Mouse (Mus musculus) frontal cortex, adult 2 months (tissue): ENCODE data around the gene Macf1. TPM values are rescaled to one million over a fixed set of nuclear protein-coding genes. Genes with fewer than 3 reads are reported as not detected.
"Not testable (repeated sequence)": the region's sequence is repeated elsewhere in the genome, so short reads cannot be mapped to it uniquely, and the experiment has no call there.

Source experiments
- DNase-seq, 2 experiments: peaks; one replicate each; pipeline ENCODE4 v3.0.0; 2022; ENCODE audit warnings: low spot score in 1 of 2; ENCODE audit errors: extremely low spot score in 1 of 2
- polyA plus RNA-seq: library from polyadenylated mRNA; depleted of rRNA; stranded (reverse); fragments of >200 nt; gene quantifications from 2 replicates; pipeline ENCODE4 v1.2.3, GENCODE M21; 2012

Macf1 gene
- polyA plus RNA-seq, 1 experiment, result 184 TPM

DNA sequence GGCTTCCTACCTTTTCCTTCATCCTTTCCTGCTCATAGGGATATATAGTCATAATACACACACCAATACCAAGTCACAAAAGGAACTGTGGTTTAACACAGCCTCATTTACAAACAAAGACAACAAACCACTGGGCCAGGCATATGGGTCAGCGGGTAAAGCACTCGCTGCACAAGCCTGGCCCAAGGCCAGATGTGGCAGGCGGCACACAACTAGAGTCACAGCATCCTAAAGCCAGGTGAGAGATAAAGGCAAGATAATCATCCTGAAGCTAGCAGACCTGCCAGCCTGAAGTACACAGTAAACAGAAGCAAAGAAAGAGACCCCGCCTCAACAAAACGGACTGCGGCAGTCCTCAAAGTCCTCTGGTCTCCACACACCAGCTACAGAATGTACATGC lies 40.6 kb downstream of the Macf1 start:
- no peak for DNase-seq

DNA sequence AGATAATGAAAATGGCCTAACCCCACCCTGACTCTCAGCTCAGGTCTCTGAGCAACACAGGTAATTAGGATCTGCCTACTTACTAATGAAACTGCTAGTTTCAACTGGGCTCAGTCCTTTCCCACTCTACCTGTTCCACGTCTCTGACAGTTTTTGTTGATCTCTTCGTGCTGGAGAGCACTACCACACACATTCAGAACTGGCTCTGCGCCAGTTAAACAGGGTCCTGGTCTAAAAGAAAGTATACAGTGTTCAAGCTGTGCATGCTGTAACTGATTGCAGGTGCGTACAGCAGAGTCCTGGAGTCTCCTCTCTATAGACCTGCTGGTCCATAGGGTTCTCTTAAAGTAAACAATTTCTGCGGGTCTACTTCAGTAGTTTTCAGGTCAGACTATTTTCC lies 41.3 kb downstream of the Macf1 start:
- no peak for DNase-seq

DNA sequence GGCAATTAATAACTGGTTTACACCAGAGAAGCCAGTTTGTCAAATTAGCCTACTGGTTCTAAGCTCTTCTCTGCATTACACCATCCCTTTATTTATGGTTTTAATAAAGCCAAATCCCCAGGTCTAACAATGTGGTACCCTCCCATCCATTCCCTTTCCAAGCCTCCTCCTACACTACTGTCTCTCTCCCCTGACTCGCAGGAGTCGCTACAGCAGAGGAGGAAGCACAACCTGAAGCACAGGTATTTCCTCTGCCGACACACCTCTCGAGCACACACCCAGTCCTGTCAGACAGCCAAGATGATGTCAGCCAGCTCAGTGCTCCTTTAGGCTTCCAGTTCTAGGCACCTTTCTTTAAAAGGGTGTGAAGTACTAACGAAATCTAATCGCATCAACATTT lies 47.0 kb downstream of the Macf1 start:
- no peak for DNase-seq

DNA sequence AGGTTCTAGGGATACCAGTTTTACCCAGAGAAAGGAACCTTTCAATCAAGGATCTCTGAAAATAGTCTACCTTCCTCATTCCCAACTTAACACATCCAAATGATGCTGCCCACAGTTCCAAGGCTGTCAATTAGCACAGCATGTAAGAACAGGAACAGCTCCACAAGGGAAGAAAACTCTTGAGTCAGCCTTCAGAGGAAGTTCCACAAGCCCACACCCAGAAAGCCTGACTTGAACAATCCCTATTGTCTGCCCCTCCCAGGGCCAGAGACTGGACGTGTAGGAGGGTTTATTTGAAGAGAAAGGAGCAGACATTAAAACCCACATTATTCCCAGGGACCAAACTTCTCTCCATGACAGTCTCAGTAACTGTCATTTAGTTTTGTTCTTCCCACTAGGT lies 48.7 kb downstream of the Macf1 start:
- peak in 1 of 2 experiments; percentile 36 for DNase-seq

DNA sequence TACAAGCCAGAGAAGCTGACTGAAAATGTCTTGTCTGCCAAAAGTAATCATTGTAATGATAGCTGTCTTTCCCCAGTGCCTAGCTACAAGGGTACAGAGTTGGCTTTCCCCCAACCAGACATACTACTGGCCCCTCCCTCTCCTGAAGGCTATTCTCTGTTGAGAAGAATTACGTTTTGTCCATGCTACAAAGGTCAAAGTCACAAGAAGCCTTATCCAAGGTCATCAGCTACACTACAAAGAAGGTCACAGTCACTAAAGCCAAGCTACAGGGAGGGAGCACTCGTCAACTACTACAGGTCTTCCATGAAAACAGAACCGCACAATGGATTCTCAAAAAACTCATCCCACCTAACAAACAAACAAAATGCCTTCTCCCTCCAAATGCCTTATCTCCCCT lies 49.7 kb downstream of the Macf1 start:
- no peak for DNase-seq

DNA sequence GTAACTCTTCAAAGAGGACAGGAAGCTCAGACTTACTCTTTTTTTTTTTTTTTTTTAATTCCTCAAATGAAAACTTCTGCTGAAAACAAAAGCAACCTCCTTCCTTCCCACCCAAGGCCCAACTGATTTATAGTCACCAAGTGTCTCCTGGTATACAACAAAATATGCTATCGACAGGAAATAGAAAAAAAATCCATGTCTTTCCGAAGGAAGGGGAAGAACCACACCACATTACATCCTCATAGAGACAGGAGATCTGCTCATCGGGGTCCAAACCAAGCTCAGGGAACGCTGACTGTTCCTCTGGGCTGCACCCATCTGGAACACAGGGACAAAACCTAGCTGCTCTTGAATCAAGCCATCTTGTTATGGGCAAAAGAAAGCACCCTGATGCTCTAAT lies 50.3 kb downstream of the Macf1 start:
- DNase-seq, result no peak

DNA sequence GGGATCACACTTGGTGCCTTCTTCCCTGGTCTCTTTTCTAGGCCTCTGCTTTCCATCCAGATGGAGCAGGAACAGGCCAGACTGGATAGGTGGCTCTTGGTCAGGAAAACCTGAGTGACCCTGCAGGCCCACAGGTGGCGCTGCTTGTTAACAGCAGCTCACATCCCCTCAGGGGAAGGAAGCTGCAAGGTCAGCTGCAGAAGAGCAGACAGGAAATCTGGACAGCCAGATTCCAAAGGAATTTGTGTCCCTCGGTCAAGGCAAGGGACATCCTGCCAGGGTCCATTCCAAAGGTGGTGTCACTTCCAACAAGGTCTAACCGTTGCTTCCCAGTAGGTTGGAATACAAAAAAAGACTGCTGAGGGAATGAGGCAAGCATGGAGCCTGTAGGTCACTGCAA lies 50.8 kb downstream of the Macf1 start:
- DNase-seq, result no peak

DNA sequence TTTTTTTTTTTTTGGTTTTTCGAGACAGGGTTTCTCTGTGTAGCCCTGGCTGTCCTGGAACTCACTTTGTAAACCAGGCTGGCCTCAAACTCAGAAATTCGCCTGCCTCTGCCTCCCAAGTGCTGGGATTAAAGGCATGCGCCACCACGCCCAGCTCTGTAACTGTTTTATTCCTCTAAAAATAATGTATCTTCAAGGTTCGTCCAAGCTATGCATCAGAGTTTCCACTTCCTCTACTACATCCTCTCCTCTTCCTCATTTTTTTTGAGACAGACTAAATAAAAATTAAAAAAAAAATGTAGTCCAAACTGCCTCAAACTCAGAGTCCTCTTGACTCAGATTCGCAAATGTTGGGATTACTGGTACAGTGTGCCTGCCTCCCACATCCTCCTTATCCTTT lies 52.0 kb downstream of the Macf1 start:
- not testable (repeated sequence) for DNase-seq

DNA sequence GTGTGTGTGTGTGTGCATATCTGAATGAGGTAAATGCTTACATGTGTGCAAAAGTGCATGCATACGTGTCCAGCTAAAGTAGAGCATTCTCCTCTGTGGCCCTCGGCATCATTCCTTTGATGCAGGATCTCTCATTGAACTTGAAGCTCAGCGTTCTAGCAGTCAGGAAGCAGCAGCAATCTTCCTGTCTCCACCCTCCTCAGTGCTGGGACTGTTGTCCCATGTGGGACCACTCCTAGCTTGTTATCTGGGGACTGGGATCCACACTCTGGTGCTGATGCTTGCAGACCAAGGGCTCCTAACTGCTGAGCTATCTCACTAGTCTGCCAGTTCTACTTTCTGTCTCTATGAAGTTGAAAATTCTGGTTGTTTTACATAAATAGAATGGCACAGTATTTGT lies 52.5 kb downstream of the Macf1 start:
- DNase-seq, result no peak

DNA sequence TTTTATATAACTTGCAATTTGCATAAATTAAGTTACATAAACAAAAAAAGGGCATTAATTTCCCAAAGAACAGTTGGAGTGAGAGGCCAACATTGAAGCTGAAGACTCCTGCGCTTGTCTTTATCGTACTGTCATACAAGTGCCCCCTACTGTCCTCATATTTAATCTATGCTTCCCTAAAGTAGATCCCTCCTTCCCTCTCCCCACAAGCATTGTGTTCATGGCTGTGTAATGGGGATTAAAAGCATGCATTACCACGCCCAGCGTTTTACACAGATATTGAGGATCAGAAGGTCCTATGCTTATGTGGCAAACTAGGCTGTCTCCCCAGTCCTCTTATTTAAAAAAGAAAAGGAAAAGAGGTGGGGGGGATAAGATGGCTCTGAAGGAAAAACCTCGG lies 56.5 kb downstream of the Macf1 start:
- no peak for DNase-seq

DNA sequence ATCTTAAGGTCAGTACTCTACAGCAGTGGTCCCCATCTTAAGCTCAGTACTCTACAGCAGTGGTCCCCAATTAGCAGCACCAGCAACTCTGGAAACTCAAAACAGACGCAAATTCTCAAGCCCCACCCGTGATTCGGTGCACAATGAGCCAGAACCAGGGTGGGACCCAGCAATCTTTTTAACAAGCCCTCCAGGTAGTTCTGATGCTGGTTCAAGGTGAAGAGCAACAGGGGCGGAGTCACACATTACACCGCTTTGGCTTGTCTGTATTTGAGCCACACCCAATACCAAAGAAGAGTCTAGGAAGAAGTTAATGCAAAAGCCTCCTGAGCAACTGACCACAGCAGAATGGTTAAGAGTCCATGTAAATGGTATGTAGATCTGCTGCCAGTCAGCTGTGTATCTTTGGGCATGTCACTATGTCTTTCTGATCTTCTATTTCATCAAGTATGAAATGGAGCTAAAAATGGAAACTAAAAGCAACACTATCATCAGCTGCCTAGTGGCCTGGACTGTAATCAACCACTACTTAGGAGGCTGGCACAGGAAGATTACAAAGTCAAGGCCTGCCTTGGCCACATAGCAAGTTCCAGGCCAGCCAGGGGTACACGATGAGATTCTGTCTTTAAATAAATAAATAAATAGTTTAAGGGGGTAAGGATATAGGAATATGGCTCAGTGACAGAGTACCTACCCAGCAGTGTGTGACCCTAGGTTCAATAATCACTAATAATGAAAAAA lies 58.7 kb downstream of the Macf1 start:
- DNase-seq, result no peak

DNA sequence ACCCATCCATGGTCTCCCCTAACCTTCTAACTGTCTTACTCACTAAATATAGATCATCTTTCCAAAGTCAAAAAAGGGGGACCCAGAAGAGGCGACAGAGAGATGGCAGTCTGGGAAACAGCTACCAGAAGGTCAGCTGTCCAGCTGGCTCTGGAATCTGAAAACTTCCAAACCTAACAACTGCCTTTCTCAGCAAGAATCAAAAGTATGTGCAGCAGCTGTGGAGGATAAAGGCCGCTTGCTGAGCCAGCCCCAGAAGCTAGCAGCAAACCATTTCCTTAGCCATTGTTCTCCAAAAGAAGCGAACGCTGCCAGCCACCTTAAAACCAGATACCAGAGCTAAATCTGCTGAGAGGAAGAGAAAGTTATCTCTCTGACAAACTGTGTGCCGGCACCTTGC lies 59.7 kb downstream of the Macf1 start:
- DNase-seq, result no peak

DNA sequence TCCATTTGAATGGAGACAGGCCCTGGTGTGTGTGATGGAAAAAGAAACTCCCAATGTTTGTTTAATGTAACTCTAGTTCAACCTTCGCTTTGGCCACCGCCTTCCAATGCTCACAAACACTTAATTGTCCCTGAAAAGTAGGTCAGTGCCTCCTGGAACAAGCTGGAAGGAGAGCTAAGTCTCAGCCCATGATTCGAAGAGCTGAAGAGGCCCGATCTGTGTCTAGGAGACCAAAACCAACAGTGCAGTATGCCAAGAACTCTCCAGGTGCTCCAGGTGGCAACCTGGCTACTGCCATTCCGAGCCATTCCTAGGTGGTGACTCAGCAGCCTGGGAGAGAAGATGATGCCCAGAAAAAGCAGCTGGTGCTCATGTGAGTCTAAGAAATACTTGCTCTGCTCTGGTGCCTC lies 60.4 kb downstream of the Macf1 start:
- peak in 1 of 2 experiments; percentile 28 for DNase-seq

DNA sequence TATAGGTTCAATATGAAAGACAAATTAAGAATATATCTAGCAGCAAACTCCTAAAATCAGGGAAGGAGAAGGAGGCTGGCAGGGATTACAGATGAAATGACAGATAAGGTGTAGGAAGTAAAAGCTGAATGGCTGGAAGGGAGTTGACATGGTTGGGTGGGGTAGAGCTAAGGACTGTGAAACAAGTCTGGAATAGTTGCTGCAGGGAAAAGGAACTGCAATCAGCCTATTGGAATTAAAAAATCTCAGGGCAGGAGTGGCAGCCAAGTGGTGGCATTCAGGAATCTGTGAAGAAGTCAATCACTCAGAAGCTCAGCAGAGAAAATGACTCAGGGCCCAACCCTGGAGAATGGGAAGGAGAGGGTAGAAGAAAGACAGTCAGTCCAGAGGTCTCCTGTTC lies 62.4 kb downstream of the Macf1 start:
- DNase-seq, result no peak

DNA sequence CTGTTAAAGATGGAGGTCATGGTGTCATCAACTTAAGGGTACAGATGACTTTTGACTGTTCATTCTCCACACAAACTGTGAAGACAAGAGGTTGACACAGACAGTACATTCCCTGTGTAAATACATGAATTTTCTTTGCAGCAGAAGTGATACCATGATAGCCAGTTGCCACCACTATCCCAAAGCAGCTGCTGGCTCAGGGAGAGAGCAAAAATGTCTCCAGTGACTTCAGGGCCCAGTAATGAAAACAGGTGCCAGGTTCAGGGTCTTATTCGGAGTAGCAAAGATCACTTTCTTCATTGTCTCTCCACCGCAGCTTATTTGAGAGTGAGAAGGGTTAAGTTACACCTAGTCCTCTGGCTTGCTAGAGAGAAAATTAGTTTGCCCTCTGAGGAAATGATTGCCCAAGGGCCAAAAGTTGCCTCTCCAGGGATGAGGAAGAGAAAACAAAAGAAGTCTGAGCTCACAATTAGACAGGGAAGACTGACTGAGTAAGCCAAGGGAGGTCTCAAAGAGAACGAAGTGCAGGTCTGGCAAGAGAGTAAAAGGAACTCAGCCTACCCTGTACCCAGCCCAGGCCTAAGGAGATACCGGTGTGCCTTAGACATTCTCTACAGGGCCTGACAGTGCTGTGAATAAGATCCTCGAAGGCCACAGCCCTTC lies 66.3 kb downstream of the Macf1 start:
- DNase-seq, result no peak

DNA sequence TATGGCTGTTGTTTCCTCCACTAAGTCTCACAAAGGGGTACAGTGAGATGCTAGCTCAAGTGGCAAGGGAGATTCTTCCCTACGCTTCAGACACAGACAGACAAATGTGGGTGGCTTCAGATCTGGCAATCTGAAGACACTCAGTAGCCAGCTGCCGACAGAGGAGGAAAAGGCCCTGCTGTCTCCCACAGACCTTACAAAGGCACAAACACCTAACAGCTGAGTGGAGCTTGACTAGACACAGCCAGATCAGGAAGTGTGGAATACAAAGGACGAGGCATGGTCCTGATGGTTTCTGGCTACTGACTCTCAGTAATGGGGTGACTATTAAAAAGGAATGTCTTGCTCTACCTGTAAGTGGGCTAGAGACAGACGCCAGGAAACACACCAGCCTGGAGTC lies 67.2 kb downstream of the Macf1 start:
- DNase-seq, result peak in 1 of 2 experiments; percentile 54

DNA sequence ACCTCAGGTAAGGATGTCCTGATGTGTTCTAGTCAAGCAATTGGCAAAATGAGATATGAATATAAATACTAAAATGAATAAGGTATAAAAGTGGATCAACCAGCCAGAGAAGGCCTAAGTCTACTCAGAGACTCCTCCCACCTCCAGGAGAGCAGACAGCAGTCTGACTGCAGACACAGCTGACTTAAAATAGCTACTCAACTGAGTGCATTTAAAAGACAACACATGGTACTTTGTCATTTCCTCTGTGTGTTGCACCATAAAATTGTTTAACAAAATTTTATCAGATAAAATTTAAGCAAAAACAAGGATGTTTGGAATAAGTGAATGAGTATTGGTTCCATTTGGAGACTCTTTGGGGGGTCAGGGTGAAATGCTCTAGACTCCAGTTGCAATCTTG lies 67.7 kb downstream of the Macf1 start:
- peak in 1 of 2 experiments; percentile 51 for DNase-seq

DNA sequence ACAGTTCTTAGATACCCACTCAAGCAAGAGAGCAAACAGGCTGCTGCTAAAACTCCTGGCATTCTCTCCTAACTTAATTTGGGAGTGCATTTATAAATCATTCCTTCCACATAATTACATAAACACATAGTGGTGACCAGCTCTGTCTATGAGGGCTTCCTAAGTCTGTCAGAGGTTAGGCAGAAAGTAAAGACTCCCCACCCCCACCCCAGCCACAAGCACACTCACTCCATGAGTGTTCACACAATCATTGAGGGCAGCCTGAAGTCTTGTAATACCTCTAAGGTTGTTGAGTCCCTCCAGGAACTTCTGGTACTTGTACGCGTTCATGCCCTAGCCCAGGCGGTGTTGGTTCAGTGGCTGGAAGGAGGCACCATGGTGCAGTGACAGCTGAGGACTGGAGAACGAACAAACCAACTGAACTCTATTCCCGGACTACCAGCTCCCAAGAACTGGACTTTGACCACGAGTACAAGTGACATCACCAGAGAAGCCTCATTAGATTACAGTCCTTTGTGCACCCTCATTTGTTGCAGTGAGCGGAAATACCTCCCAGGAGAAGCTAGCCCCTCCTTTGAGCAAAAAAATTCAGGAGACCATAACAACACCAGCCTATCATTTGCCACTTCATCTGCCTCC lies 70.7 kb downstream of the Macf1 start:
- no peak for DNase-seq

DNA sequence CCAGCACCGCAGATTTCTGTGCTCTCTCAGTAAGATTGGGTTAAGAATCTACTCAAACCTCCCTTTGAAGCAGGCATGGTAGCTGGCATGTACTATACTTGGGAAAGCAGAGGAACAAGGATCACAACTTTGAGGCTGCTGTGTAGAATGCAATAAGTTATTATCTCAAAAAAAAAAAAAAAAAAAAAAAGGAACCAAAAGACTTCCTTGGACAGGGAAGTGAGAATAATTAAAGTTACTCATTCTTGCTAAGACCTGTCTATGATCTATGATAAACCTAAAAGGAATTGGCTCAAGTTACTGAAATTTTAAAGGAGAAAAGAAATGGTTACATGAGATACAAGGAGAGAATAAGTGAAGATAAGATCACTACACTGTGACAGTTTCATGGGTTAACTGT lies 72.2 kb downstream of the Macf1 start:
- no peak for DNase-seq

DNA sequence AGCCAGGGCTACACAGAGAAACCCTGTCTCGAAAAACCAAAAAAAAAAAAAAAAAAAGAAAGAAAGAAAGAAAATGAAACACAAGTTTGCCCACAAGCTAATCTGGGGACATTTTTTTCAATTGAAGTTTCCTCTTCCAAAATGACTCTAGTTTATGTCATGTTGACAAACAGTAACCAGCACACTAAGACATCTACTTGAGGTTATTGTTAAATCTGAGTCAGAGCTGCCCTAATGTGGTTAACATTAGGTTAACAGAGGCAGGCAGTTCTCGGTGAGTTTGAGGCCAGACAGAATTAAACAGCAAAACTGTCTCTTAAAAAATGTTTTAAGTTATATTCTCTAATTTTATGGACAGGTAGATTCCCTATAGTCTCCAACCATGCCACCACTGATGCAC lies 72.9 kb downstream of the Macf1 start:
- no peak for DNase-seq

DNA sequence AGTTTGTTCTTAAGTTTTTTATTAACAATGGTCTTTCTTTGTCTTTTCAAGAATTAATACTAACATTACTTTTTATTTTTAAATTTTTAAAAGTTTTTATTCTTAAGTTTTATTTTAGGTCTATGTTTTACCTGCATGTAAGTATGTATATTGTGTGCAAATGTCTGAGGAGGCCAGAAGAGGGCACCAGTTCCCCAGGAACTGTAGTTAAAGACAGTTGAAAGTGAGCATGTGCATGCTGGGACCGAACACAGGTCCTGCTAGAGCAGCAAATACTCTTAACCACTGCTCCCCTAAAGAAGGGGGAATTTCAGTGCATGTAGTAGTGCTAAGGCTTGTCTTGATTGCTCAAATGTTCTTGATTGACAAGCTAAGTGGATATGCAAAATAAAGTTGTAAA lies 77.0 kb downstream of the Macf1 start:
- DNase-seq, result no peak

DNA sequence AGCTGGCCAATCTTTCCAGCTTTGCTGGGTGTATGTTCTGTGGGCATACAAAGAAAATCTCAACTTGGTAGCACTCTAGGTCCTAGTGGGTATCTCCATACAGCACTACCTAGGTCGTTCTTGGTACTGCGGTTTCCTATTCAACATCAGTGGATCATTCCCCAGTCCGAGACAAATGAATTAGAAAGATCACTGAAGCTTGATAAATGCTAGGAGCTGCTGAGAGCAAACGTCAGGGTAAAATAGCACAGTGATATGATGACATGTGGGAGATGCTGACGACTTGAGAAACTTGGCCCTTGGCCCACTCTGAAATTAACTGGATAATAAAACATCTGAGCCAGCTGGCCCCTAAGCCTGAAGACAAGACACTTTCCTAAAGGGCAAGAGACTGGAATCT lies 78.2 kb downstream of the Macf1 start:
- DNase-seq, result no peak
